Mouse (Mus musculus) small intestine, adult 2 months (tissue): ENCODE data around the gene 4921536K21Rik. TPM values are rescaled to one million over a fixed set of nuclear protein-coding genes. Genes with fewer than 3 reads are reported as not detected.

Source experiments
- H3K27ac ChIP-seq: fragments of 200-500 bp; 2 replicates; pipeline ENCODE4 v1.5.1; 2012; ENCODE audit warnings: low read depth, low read length, control low read depth, inconsistent platforms; ENCODE audit not compliant: insufficient read depth
- H3K27me3 ChIP-seq: fragments of 200-500 bp; 2 replicates; pipeline ENCODE4 v1.6.1; 2012; ENCODE audit warnings: mild to moderate bottlenecking, moderate library complexity, low read length, inconsistent platforms; ENCODE audit not compliant: control insufficient read depth, insufficient read depth
- H3K36me3 ChIP-seq: fragments of 200-500 bp; 2 replicates; pipeline ENCODE4 v1.6.1; 2012; ENCODE audit warnings: mild to moderate bottlenecking, low read length, control low read depth, inconsistent platforms; ENCODE audit not compliant: control insufficient read depth, insufficient read depth
- H3K4me1 ChIP-seq: fragments of 200-500 bp; 2 replicates; pipeline ENCODE4 v1.6.1; 2012; ENCODE audit warnings: low read length, inconsistent platforms, mixed read lengths; ENCODE audit not compliant: control insufficient read depth, insufficient read depth, insufficient read length
- H3K4me3 ChIP-seq: fragments of 200-500 bp; 2 replicates; pipeline ENCODE4 v1.5.1; 2012; ENCODE audit warnings: low read depth, mild to moderate bottlenecking, control low read depth, inconsistent platforms, low read length, moderate library complexity
- CTCF ChIP-seq: fragments of 200-500 bp; IDR thresholded peaks from 2 replicates; pipeline ENCODE4 v1.5.1; 2012; ENCODE audit warnings: low read depth, mild to moderate bottlenecking, control low read depth, inconsistent platforms, low read length, moderate library complexity, mixed read lengths; ENCODE audit not compliant: insufficient replicate concordance, insufficient read length; ENCODE audit errors: extremely low read depth
- POLR2A ChIP-seq: fragments of 200-500 bp; IDR thresholded peaks from 2 replicates; pipeline ENCODE4 v1.6.1; 2012; ENCODE audit warnings: low read depth, mild to moderate bottlenecking, control low read depth, inconsistent platforms, low read length, moderate library complexity
- WGBS: fragments of 180-500 bp; shearing (Covaris S2); methylation state at CpG from one replicate; pipeline ENCODE4 v1.1.7; 2018; 5-methylcytosine and 5-hydroxymethylcytosine counted together
- polyA plus RNA-seq: library from polyadenylated mRNA; depleted of rRNA; stranded (reverse); fragments of >200 nt; gene quantifications from 2 replicates; pipeline ENCODE4 v1.2.3, GENCODE M21; 2012

Gene 4921536K21Rik
- polyA plus RNA-seq, 1 experiment: 0.06 TPM

GRCm38 (mm10) chr11:3893970-3894369, 928 bp downstream of the 4921536K21Rik start:
- H3K27me3 ChIP-seq: no peaks in the 10 kb centered on the region
- WGBS: 81% methylated on average over 6 of the region's 6 CpGs
- no peaks in the 10 kb centered on the region for H3K36me3 ChIP-seq
- TF ChIP-seq POLR2A (no peak), CTCF (no peak)
- no peaks in the 10 kb centered on the region for H3K4me1 ChIP-seq
- H3K4me3 ChIP-seq: no peak overlapping the region
- no peak overlapping the region for H3K27ac ChIP-seq

- Histone ChIP-seq H3K4me3 (no peak overlapping the region), H3K27ac (no peak overlapping the region), H3K4me1 (no peaks in the 10 kb centered on the region), H3K27me3 (no peaks in the 10 kb centered on the region; the same call in 1 of the 2 replicates), H3K36me3 (no peaks in the 10 kb centered on the region)
- TF ChIP-seq CTCF (no peak), POLR2A (no peak)
- WGBS: 25% methylated on average over 5 of the region's 5 CpGs
These were observed 7.6 kb downstream of the 4921536K21Rik start for GRCm38 (mm10) chr11:3887331-3887730.

DNA sequence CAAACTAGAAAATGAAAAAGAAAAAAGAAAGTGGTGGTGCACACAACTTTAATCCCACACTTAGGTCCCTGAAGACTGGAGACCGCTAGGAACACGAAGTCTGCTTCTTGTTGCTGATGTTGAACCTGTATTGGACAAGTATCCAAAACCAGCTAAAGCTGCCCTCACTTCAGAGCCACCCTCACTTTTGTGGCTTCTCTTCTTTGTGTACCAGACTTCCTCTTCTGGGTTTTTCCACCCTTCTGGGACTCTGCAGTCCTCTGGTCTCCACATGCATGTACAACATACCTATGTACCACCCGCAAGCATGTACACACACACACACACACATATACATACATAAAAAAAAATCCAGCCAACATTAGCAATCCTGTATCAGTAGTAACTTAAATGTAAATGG, 11.2 kb downstream of the 4921536K21Rik start:
- Histone ChIP-seq H3K4me3 (no peak overlapping the region), H3K4me1 (no peaks in the 10 kb centered on the region), H3K36me3 (no peaks in the 10 kb centered on the region), H3K27me3 (peaks cover 2% of the 10 kb centered on the region; the same call in 1 of the 2 replicates), H3K27ac (no peak overlapping the region)
- 83% methylated on average over 3 of the region's 3 CpGs for WGBS
- TF ChIP-seq POLR2A (no peak), CTCF (no peak)

GRCm38 (mm10) chr11:3879836-3880235, 15.1 kb downstream of the 4921536K21Rik start:
- Histone ChIP-seq H3K36me3 (no peaks in the 10 kb centered on the region), H3K4me3 (no peak overlapping the region), H3K27me3 (peaks cover 2% of the 10 kb centered on the region; the same call in 1 of the 2 replicates), H3K27ac (no peak overlapping the region), H3K4me1 (no peaks in the 10 kb centered on the region)
- 43% methylated on average over 2 of the region's 2 CpGs for WGBS
- TF ChIP-seq CTCF: peak; percentile 59; the same call in 1 of the 2 replicates
- TF ChIP-seq POLR2A: no peak

- TF ChIP-seq POLR2A (no peak), CTCF (no peak)
- 49% methylated on average over 7 of the region's 7 CpGs for WGBS
- Histone ChIP-seq H3K27me3 (peaks cover 2% of the 10 kb centered on the region; the same call in 1 of the 2 replicates), H3K4me1 (no peaks in the 10 kb centered on the region), H3K36me3 (no peaks in the 10 kb centered on the region), H3K27ac (no peak overlapping the region), H3K4me3 (no peak overlapping the region)
These were observed 16.2 kb downstream of the 4921536K21Rik start for GRCm38 (mm10) chr11:3878660-3879059.

DNA sequence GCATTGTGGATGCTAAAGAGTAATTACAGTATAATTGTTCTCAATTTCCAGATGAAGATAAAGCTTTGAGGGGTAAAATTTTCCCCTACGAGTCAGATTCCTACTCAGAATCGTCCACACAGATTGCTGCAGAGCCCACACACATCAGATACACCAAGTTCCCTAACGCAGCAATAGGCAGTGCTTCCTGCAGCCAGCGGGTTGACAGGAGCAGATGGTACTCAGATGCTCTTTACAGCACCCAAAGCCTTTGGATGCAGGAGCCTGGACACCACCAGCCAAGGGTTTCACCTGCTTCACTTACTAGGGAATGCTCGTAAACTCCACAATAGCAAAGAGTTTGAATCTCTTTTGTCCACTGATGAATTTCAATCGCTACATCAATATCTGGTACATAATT, 18.5 kb downstream of the 4921536K21Rik start:
- Histone ChIP-seq H3K27me3 (no peaks in the 10 kb centered on the region; the same call in 1 of the 2 replicates), H3K27ac (no peak overlapping the region), H3K4me1 (no peaks in the 10 kb centered on the region), H3K4me3 (no peak overlapping the region), H3K36me3 (no peaks in the 10 kb centered on the region)
- TF ChIP-seq POLR2A (no peak), CTCF (no peak)
- 83% methylated on average over 6 of the region's 6 CpGs for WGBS

GRCm38 (mm10) chr11:3864343-3864742, 30.6 kb downstream of the 4921536K21Rik start:
- Histone ChIP-seq H3K27ac (no peak overlapping the region), H3K36me3 (no peaks in the 10 kb centered on the region), H3K4me3 (no peak overlapping the region), H3K4me1 (peaks cover 12% of the 10 kb centered on the region), H3K27me3 (peaks cover 13% of the 10 kb centered on the region; the same call in 1 of the 2 replicates)
- 27% methylated on average over 6 of the region's 6 CpGs for WGBS
- TF ChIP-seq POLR2A (no peak), CTCF (no peak)
